Mouse (Mus musculus) MEL (cell line): ENCODE results near the gene Slco3a1.

Experiments
- CTCF ChIP-seq, 3 experiments: IDR thresholded peaks in 2 of 3; conservative IDR thresholded peaks in 1 of 3; 2 replicates each; pipeline ENCODE4 v1.5.1; 2011 to 2012; ENCODE audit warnings: low read length in 3 of 3, low read depth in 2 of 3, mild to moderate bottlenecking in 2 of 3, improper control_type of control experiment in 1 of 3, inconsistent platforms in 1 of 3, mixed read lengths in 1 of 3, moderate library complexity in 1 of 3; ENCODE audit not compliant: control insufficient read depth in 1 of 3, insufficient read depth in 1 of 3, poor library complexity in 1 of 3, severe bottlenecking in 1 of 3
- ELF1 ChIP-seq: IDR thresholded peaks from 2 replicates; pipeline ENCODE4 v1.6.1; 2014; ENCODE audit warnings: low read depth, mild to moderate bottlenecking, inconsistent platforms, low read length, improper control_type of control experiment, moderate library complexity
- EP300 ChIP-seq, 2 experiments: IDR thresholded peaks; 2 replicates each; pipeline ENCODE4 v1.6.1; 2011; ENCODE audit warnings: improper control_type of control experiment in 2 of 2, low read length in 2 of 2, low read depth in 1 of 2, mild to moderate bottlenecking in 1 of 2
- ETS1 ChIP-seq: IDR thresholded peaks from 2 replicates; pipeline ENCODE4 v1.6.1; 2012; ENCODE audit warnings: low read depth, mild to moderate bottlenecking, inconsistent platforms, low read length, improper control_type of control experiment, moderate library complexity
- GATA1 ChIP-seq: IDR thresholded peaks from 2 replicates; pipeline ENCODE4 v1.6.1; 2011; ENCODE audit warnings: low read depth, low read length, improper control_type of control experiment
- HCFC1 ChIP-seq: IDR thresholded peaks from 2 replicates; pipeline ENCODE4 v1.6.1; 2012; ENCODE audit warnings: low read depth, mild to moderate bottlenecking, inconsistent platforms, low read length, improper control_type of control experiment, moderate library complexity
- MAFK ChIP-seq: IDR thresholded peaks from 2 replicates; pipeline ENCODE4 v1.6.1; 2011; ENCODE audit warnings: low read depth, mild to moderate bottlenecking, low read length, improper control_type of control experiment, borderline replicate concordance
- MAZ ChIP-seq: IDR thresholded peaks from 2 replicates; pipeline ENCODE4 v1.6.1; 2012; ENCODE audit warnings: low read depth, mild to moderate bottlenecking, inconsistent platforms, low read length, improper control_type of control experiment
- POLR2A ChIP-seq, 2 experiments: IDR thresholded peaks; 2 replicates each; pipeline ENCODE4 v1.6.1; 2011 to 2012; ENCODE audit warnings: low read length in 2 of 2, mild to moderate bottlenecking in 2 of 2, control low read depth in 1 of 2, improper control_type of control experiment in 1 of 2, low read depth in 1 of 2, moderate library complexity in 1 of 2; ENCODE audit not compliant: control insufficient read depth in 1 of 2, insufficient read depth in 1 of 2, poor library complexity in 1 of 2
- POLR2AphosphoS5 ChIP-seq: IDR thresholded peaks from 2 replicates; pipeline ENCODE4 v1.6.1; 2012; ENCODE audit warnings: low read depth, borderline replicate concordance, mild to moderate bottlenecking, inconsistent platforms, low read length, moderate library complexity, mixed read lengths
- TAL1 ChIP-seq: IDR thresholded peaks from 2 replicates; pipeline ENCODE4 v1.6.1; 2012; ENCODE audit warnings: mild to moderate bottlenecking, inconsistent platforms, low read length, moderate library complexity, mixed read lengths
- ZMIZ1 ChIP-seq: IDR thresholded peaks from 2 replicates; pipeline ENCODE4 v1.6.1; 2012; ENCODE audit warnings: low read depth, mild to moderate bottlenecking, inconsistent platforms, low read length, improper control_type of control experiment, moderate library complexity

DNA sequence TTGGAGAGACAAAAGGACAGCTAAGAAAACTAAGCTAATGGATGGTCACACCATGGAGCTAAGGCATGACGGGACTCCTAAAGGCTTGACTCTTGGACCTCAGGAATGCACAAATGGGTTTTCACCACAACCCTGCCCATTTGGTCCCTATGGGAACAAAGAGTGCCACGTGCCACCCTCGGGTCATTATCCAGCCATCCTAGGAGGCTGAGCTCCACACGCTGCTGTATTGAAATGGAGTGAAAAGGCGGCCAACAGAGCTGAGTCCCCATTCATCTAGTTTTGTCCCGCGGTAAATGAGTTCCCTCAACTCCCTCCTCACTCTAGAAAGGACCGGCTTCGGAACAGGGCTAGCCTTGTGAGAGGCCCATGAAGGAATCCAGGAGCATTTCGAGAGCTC lies 53.4 kb downstream of the Slco3a1 start:
- TF ChIP-seq TAL1 = no peak
- no peak for TF ChIP-seq MAFK
- no peak for TF ChIP-seq POLR2AphosphoS5
- TF ChIP-seq ZMIZ1 = no peak
- no peak for TF ChIP-seq CTCF (IDR thresholded peaks at IDR 0.05 in 2 of 3, conservative IDR thresholded peaks at IDR 0.05 in 1 of 3; ENCODE audit: control insufficient read depth in 1 of 3, insufficient read depth in 1 of 3, low read depth in 2 of 3, low read length in 3 of 3, poor library complexity in 1 of 3, severe bottlenecking in 1 of 3)
- TF ChIP-seq POLR2A (IDR thresholded peaks at IDR 0.05; ENCODE audit: control insufficient read depth in 1 of 2, insufficient read depth in 1 of 2, low read depth in 1 of 2, low read length in 2 of 2, poor library complexity in 1 of 2) = no peak
- no peak for TF ChIP-seq GATA1
- TF ChIP-seq HCFC1 = no peak
- TF ChIP-seq ETS1 = no peak
- no peak for TF ChIP-seq EP300 (IDR thresholded peaks at IDR 0.05; ENCODE audit: low read depth in 1 of 2, low read length in 2 of 2)
- TF ChIP-seq MAZ = no peak
- TF ChIP-seq ELF1 = no peak
